Mouse (Mus musculus): ENCODE measurements around the gene Rbfox2. TPM values are rescaled to one million over a fixed set of nuclear protein-coding genes. Genes with fewer than 3 reads are reported as not detected.

The Rbfox2 gene
- total and polyA plus RNA-seq, 3 experiments = 2.1 to 6.5 (median 2.3) TPM

GRCm38 (mm10) chr15:77225858-77226257 lies 80.9 kb downstream of the Rbfox2 start:
- Histone ChIP-seq H3K9me3 (replicated peaks) (no peaks in the 10 kb centered on the region), H3K4me1 (ENCODE audit: insufficient read depth, low read depth, low read length) (peaks cover 46% of the 10 kb centered on the region), H3K4me3 (ENCODE audit: low read depth, low read length) (no peak overlapping the region), H3K36me3 (replicated peaks) (no peaks in the 10 kb centered on the region), H3K27me3 (ENCODE audit: insufficient read depth, low read length) (peaks cover 2% of the 10 kb centered on the region; the same call in 1 of the 2 replicates)
- TF ChIP-seq CTCF (IDR thresholded peaks at IDR 0.05; ENCODE audit: low read depth, low read length) (no peak), POLR2AphosphoS5 (IDR thresholded peaks at IDR 0.05; ENCODE audit: insufficient replicate concordance, low read depth, low read length) (no peak), GATA1 (IDR thresholded peaks at IDR 0.05; ENCODE audit: borderline replicate concordance, low read length) (no peak), GATA2 (IDR thresholded peaks at IDR 0.05; ENCODE audit: borderline replicate concordance, low read depth, low read length) (no peak), TAL1 (conservative IDR thresholded peaks at IDR 0.05; ENCODE audit: low read depth, low read length) (no peak)
- no peak for ATAC-seq (ENCODE audit: extremely low read depth, insufficient number of reproducible peaks, low FRiP score, poor library complexity, severe bottlenecking)
- DNase-seq (ENCODE audit: low spot score) = no peak

DNA sequence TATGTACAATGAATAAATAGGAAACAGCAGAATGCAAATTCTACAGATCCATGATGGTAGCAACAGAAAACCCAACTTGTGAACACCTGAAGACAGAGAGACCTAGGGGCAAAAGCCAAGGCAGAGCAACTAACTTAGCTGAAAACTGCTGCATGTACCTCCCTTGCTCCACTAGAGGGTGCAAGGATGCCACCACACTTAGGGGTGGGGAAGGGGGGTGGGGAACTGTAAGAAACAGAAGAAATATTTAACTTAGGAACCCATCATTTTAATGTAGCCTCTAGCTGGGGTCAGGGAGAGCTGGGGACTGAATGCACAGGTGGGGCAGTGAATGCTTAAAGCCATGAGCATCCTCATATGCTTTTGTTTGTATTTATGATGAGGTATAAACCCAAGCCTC lies 81.5 kb downstream of the Rbfox2 start:
- H3K4me1 ChIP-seq (ENCODE audit: insufficient read depth, low read depth, low read length) = peaks cover 51% of the 10 kb centered on the region
- no peak for TF ChIP-seq POLR2AphosphoS5 (IDR thresholded peaks at IDR 0.05; ENCODE audit: insufficient replicate concordance, low read depth, low read length)
- peak; percentile 37; the same call in 1 of the 2 replicates for TF ChIP-seq CTCF (IDR thresholded peaks at IDR 0.05; ENCODE audit: low read depth, low read length)
- TF ChIP-seq GATA1 (IDR thresholded peaks at IDR 0.05; ENCODE audit: borderline replicate concordance, low read length) = no peak
- no peak for ATAC-seq (ENCODE audit: extremely low read depth, insufficient number of reproducible peaks, low FRiP score, poor library complexity, severe bottlenecking)
- no peak overlapping the region for H3K4me3 ChIP-seq (ENCODE audit: low read depth, low read length)
- no peaks in the 10 kb centered on the region for H3K9me3 ChIP-seq (replicated peaks)
- peaks cover 2% of the 10 kb centered on the region; the same call in 1 of the 2 replicates for H3K27me3 ChIP-seq (ENCODE audit: insufficient read depth, low read length)
- peak; percentile 10 for DNase-seq (ENCODE audit: low spot score)
- no peaks in the 10 kb centered on the region for H3K36me3 ChIP-seq (replicated peaks)

DNA sequence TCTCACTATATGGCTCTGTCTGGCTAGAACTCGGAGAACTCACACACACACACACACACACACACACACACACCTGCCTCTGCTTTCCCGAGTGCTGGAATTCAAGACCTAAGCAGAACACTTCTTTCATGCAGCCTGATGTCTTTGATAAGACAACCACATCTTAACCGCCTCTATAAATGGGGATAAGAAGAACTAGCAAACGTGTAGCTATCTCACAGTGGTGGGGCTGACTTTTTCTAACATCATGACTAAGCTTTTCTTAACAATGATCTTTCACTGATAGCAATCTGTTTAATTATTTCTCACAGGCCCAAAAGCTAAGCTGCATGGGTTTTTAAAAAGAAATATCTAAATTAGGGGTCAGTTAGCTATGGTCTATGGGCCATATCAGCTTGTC lies 86.0 kb downstream of the Rbfox2 start:
- peak; percentile 52 for ATAC-seq (ENCODE audit: extremely low read depth, insufficient number of reproducible peaks, low FRiP score, poor library complexity, severe bottlenecking)
- no peak overlapping the region for H3K4me3 ChIP-seq (ENCODE audit: low read depth, low read length)
- no peaks in the 10 kb centered on the region for H3K27me3 ChIP-seq (ENCODE audit: insufficient read depth, low read length)
- no peaks in the 10 kb centered on the region for H3K36me3 ChIP-seq (replicated peaks)
- TF ChIP-seq TAL1 (conservative IDR thresholded peaks at IDR 0.05; ENCODE audit: low read depth, low read length) (peak; percentile 26; the same call in 1 of the 2 replicates), GATA1 (IDR thresholded peaks at IDR 0.05; ENCODE audit: borderline replicate concordance, low read length) (no peak), CTCF (IDR thresholded peaks at IDR 0.05; ENCODE audit: low read depth, low read length) (no peak), POLR2AphosphoS5 (IDR thresholded peaks at IDR 0.05; ENCODE audit: insufficient replicate concordance, low read depth, low read length) (no peak)
- DNase-seq (ENCODE audit: low spot score) = no peak
- no peaks in the 10 kb centered on the region for H3K9me3 ChIP-seq (replicated peaks)
- peaks cover 68% of the 10 kb centered on the region for H3K4me1 ChIP-seq (ENCODE audit: insufficient read depth, low read depth, low read length)

GRCm38 (mm10) chr15:77220137-77220536 lies 86.7 kb downstream of the Rbfox2 start:
- Histone ChIP-seq H3K4me3 (ENCODE audit: low read depth, low read length) (no peak overlapping the region; the same call in 1 of the 2 replicates), H3K9me3 (replicated peaks) (no peaks in the 10 kb centered on the region), H3K36me3 (replicated peaks) (no peaks in the 10 kb centered on the region), H3K27me3 (ENCODE audit: insufficient read depth, low read length) (no peaks in the 10 kb centered on the region), H3K4me1 (ENCODE audit: insufficient read depth, low read depth, low read length) (peaks cover 63% of the 10 kb centered on the region)
- peak; percentile 29 for DNase-seq (ENCODE audit: low spot score)
- peak; percentile 74 for ATAC-seq (ENCODE audit: extremely low read depth, insufficient number of reproducible peaks, low FRiP score, poor library complexity, severe bottlenecking)
- TF ChIP-seq POLR2AphosphoS5 (IDR thresholded peaks at IDR 0.05; ENCODE audit: insufficient replicate concordance, low read depth, low read length) = no peak
- peak; percentile 38 for TF ChIP-seq TAL1 (conservative IDR thresholded peaks at IDR 0.05; ENCODE audit: low read depth, low read length)

- ATAC-seq (ENCODE audit: extremely low read depth, insufficient number of reproducible peaks, low FRiP score, poor library complexity, severe bottlenecking) = no peak
- Histone ChIP-seq H3K27me3 (ENCODE audit: insufficient read depth, low read length) (no peaks in the 10 kb centered on the region), H3K4me1 (ENCODE audit: insufficient read depth, low read depth, low read length) (peaks cover 62% of the 10 kb centered on the region), H3K4me3 (ENCODE audit: low read depth, low read length) (peak overlapping the region; percentile 33; the same call in 1 of the 2 replicates), H3K9me3 (replicated peaks) (no peaks in the 10 kb centered on the region), H3K36me3 (replicated peaks) (no peaks in the 10 kb centered on the region)
- TF ChIP-seq GATA1 (IDR thresholded peaks at IDR 0.05; ENCODE audit: borderline replicate concordance, low read length) (no peak), POLR2AphosphoS5 (IDR thresholded peaks at IDR 0.05; ENCODE audit: insufficient replicate concordance, low read depth, low read length) (no peak), CTCF (IDR thresholded peaks at IDR 0.05; ENCODE audit: low read depth, low read length) (no peak), TAL1 (conservative IDR thresholded peaks at IDR 0.05; ENCODE audit: low read depth, low read length) (no peak), GATA2 (IDR thresholded peaks at IDR 0.05; ENCODE audit: borderline replicate concordance, low read depth, low read length) (no peak)
- no peak for DNase-seq (ENCODE audit: low spot score)
Measured at GRCm38 (mm10) chr15:77219571-77219970, 87.2 kb downstream of the Rbfox2 start.

DNA sequence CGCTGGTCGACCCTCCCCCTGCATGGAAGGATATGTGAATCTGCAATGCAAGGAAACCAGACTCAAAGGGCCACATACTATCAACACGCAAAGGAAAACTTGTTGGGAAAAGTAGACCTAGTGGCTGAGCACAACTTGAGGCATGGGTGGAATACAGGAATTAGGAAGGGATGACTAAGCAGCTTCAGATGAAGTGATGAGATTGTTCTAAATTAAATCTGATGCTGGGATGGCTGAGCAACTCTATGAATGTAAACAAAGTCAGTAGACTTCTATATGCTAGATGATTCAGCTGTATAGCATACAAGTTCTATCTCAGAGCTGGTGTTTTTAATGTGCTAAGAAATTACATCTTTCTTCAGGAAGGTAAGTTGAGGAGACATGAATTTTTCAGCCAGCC lies 88.8 kb downstream of the Rbfox2 start:
- ATAC-seq (ENCODE audit: extremely low read depth, insufficient number of reproducible peaks, low FRiP score, poor library complexity, severe bottlenecking) (no peak), DNase-seq (ENCODE audit: low spot score) (no peak)
- peaks cover 54% of the 10 kb centered on the region for H3K4me1 ChIP-seq (ENCODE audit: insufficient read depth, low read depth, low read length)
- H3K27me3 ChIP-seq (ENCODE audit: insufficient read depth, low read length) = peaks cover 3% of the 10 kb centered on the region; the same call in 1 of the 2 replicates
- no peak for TF ChIP-seq CTCF (IDR thresholded peaks at IDR 0.05; ENCODE audit: low read depth, low read length)
- no peak for TF ChIP-seq GATA2 (IDR thresholded peaks at IDR 0.05; ENCODE audit: borderline replicate concordance, low read depth, low read length)
- TF ChIP-seq GATA1 (IDR thresholded peaks at IDR 0.05; ENCODE audit: borderline replicate concordance, low read length) = no peak
- TF ChIP-seq TAL1 (conservative IDR thresholded peaks at IDR 0.05; ENCODE audit: low read depth, low read length) = no peak
- TF ChIP-seq POLR2AphosphoS5 (IDR thresholded peaks at IDR 0.05; ENCODE audit: insufficient replicate concordance, low read depth, low read length) = no peak
- no peak overlapping the region for H3K4me3 ChIP-seq (ENCODE audit: low read depth, low read length)
- H3K36me3 ChIP-seq (replicated peaks) = no peaks in the 10 kb centered on the region
- H3K9me3 ChIP-seq (replicated peaks) = no peaks in the 10 kb centered on the region

DNA sequence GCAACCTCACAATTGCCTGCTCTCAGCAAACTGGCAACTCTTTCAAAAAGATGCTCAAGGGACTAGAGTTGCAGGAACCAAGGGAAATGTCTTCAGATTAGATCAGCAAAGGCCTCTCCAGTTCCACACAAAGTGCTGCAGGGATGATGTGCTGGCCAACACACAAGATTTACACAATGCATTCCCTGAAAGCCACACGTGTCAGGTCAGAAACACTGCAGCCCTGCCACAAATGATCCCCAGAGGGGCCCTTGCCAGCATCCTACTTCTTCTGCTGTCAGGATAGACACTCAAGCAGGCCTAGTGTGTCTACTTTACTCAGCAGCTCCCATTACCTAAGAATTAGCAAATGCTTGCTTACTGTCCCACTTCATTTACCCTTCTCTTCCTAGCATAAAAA lies 89.3 kb downstream of the Rbfox2 start:
- no peak overlapping the region for H3K4me3 ChIP-seq (ENCODE audit: low read depth, low read length)
- H3K27me3 ChIP-seq (ENCODE audit: insufficient read depth, low read length) = peaks cover 3% of the 10 kb centered on the region; the same call in 1 of the 2 replicates
- no peak for ATAC-seq (ENCODE audit: extremely low read depth, insufficient number of reproducible peaks, low FRiP score, poor library complexity, severe bottlenecking)
- H3K36me3 ChIP-seq (replicated peaks) = no peaks in the 10 kb centered on the region
- peaks cover 49% of the 10 kb centered on the region for H3K4me1 ChIP-seq (ENCODE audit: insufficient read depth, low read depth, low read length)
- no peaks in the 10 kb centered on the region for H3K9me3 ChIP-seq (replicated peaks)
- TF ChIP-seq POLR2AphosphoS5 (IDR thresholded peaks at IDR 0.05; ENCODE audit: insufficient replicate concordance, low read depth, low read length) (no peak), GATA1 (IDR thresholded peaks at IDR 0.05; ENCODE audit: borderline replicate concordance, low read length) (no peak), CTCF (IDR thresholded peaks at IDR 0.05; ENCODE audit: low read depth, low read length) (no peak), TAL1 (conservative IDR thresholded peaks at IDR 0.05; ENCODE audit: low read depth, low read length) (no peak), GATA2 (IDR thresholded peaks at IDR 0.05; ENCODE audit: borderline replicate concordance, low read depth, low read length) (no peak)
- DNase-seq (ENCODE audit: low spot score) = no peak

Measured in G1E (cell line).